Mouse (Mus musculus): ENCODE data around the gene Stap1. TPM values are rescaled to one million over a fixed set of nuclear protein-coding genes. Genes with fewer than 3 reads are reported as not detected.

Gene Stap1
- polyA plus RNA-seq, 1 experiment from 2014 or later, result 0.09 TPM

Other genes with a start within 250 kb of the Stap1 start
- 38.0 and 43.1 TPM in 2 replicates for gene Cenpc1, start 6.2 kb upstream of the Stap1 start, polyA plus RNA-seq (2016; fragmentation: Nextera tagmentation; extraction: Ambion mirVana)
- gene Uba6, start 101.1 kb downstream of the Stap1 start, polyA plus RNA-seq (2016; fragmentation: Nextera tagmentation; extraction: Ambion mirVana), result 15.9 and 18.0 TPM in 2 replicates
- gene Gnrhr, start 126.2 kb downstream of the Stap1 start, polyA plus RNA-seq (2016; fragmentation: Nextera tagmentation; extraction: Ambion mirVana), result 0.05 TPM in 1 of 2 replicates, not detected in the other
- gene Tmprss11c, start 217.6 kb downstream of the Stap1 start, polyA plus RNA-seq (2016; fragmentation: Nextera tagmentation; extraction: Ambion mirVana), result not detected in 2 replicates